Mouse (Mus musculus): ENCODE results near the gene Gm21818. TPM values are rescaled to one million over a fixed set of nuclear protein-coding genes. Genes with fewer than 3 reads are reported as not detected.
"Not testable (repeated sequence)": the region's sequence is repeated elsewhere in the genome, so short reads cannot be mapped to it uniquely, and the experiment has no call there.

Gm21818 gene
- not detected in 2 replicates for polyA plus RNA-seq (2014; fragmentation: Nextera tagmentation; extraction: Ambion mirVana)

- H3K36me3 ChIP-seq (ENCODE audit: control insufficient read depth, insufficient read depth, low read length); H3K27ac ChIP-seq (ENCODE audit: low read length); H3K9me3 ChIP-seq (ENCODE audit: control insufficient read depth, low read depth, low read length); H3K9ac ChIP-seq (replicated peaks; ENCODE audit: low read depth, low read length); ATAC-seq (ENCODE audit: insufficient number of reproducible peaks, insufficient read depth, low FRiP score, low read depth); H3K27me3 ChIP-seq (ENCODE audit: control insufficient read depth, insufficient read depth, low read length); H3K4me3 ChIP-seq (ENCODE audit: low read depth, low read length); H3K4me1 ChIP-seq (ENCODE audit: control insufficient read depth, insufficient read depth, low read length); H3K4me2 ChIP-seq (replicated peaks; ENCODE audit: low read depth, low read length): not testable (repeated sequence)
- 68% methylated on average over 4 of the region's 4 CpGs for WGBS
Observed at GRCm38 (mm10) chr13:120172133-120172532, at the start of gene Gm21818. Gene Gm21818 (plus strand): TSS chr13:120172433.

DNA sequence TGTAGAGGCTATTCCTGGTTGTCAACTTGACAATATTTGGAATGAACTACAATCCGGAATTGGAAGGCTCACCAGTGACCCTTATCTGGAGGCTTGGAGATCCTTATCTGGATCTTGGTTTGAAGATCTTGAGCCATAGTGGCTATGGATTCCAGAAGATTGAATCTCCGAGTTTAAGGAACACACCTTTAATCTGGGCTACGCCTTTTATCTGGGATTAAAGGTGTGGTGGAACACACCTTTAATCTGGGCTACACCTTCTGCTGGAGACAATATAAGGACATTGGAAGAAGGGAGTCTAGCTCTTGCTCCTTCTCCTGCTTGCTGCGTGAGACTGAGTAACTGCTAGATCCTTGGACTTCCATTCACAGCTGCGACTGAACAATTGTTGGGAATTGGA is 32.3 kb upstream of the Gm21818 start, which contains the start of gene Gm20767:
Gene Gm20767 (plus strand): TSS at position 301 of the 400 bp plus-strand sequence.
- not testable (repeated sequence) for H3K4me2 ChIP-seq (replicated peaks; ENCODE audit: low read depth, low read length); H3K4me1 ChIP-seq (ENCODE audit: control insufficient read depth, insufficient read depth, low read length); H3K36me3 ChIP-seq (ENCODE audit: control insufficient read depth, insufficient read depth, low read length); ATAC-seq (ENCODE audit: insufficient number of reproducible peaks, insufficient read depth, low FRiP score, low read depth); H3K9me3 ChIP-seq (ENCODE audit: control insufficient read depth, low read depth, low read length); H3K9ac ChIP-seq (replicated peaks; ENCODE audit: low read depth, low read length); H3K4me3 ChIP-seq (ENCODE audit: low read depth, low read length); H3K27ac ChIP-seq (ENCODE audit: low read length); H3K27me3 ChIP-seq (ENCODE audit: control insufficient read depth, insufficient read depth, low read length)
- WGBS: 83% methylated on average over 1 of the region's 5 CpGs

DNA sequence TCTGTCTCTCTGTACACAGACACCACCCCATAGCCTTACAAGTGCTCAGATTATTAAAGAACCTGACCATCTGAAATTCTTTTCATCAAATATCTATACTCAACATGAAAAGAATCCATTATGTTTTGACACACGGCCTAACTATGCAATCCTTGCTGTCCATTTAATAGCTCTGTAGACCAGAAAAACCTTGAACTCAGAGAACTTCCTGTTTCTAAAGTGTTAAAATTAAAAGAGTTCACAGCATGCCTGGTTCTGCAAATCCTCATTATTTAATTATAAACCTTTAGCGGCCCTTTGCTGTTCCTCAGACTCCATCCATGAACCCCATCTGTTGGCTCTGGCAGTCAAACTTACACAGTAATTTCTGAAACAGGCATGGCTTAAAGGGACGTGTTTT is 29.9 kb upstream of the Gm21818 start:
- H3K27ac ChIP-seq (ENCODE audit: low read length); ATAC-seq (ENCODE audit: insufficient number of reproducible peaks, insufficient read depth, low FRiP score, low read depth); H3K4me1 ChIP-seq (ENCODE audit: control insufficient read depth, insufficient read depth, low read length); H3K9me3 ChIP-seq (ENCODE audit: control insufficient read depth, low read depth, low read length); H3K4me2 ChIP-seq (replicated peaks; ENCODE audit: low read depth, low read length); H3K36me3 ChIP-seq (ENCODE audit: control insufficient read depth, insufficient read depth, low read length); H3K9ac ChIP-seq (replicated peaks; ENCODE audit: low read depth, low read length); H3K27me3 ChIP-seq (ENCODE audit: control insufficient read depth, insufficient read depth, low read length); H3K4me3 ChIP-seq (ENCODE audit: low read depth, low read length): not testable (repeated sequence)
- 67% methylated on average over 2 of the region's 3 CpGs for WGBS

GRCm38 (mm10) chr13:120149660-120150407 is 22.4 kb upstream of the Gm21818 start:
- H3K36me3 ChIP-seq (ENCODE audit: control insufficient read depth, insufficient read depth, low read length); H3K27ac ChIP-seq (ENCODE audit: low read length); H3K4me2 ChIP-seq (replicated peaks; ENCODE audit: low read depth, low read length); H3K4me1 ChIP-seq (ENCODE audit: control insufficient read depth, insufficient read depth, low read length); H3K9ac ChIP-seq (replicated peaks; ENCODE audit: low read depth, low read length); ATAC-seq (ENCODE audit: insufficient number of reproducible peaks, insufficient read depth, low FRiP score, low read depth); H3K4me3 ChIP-seq (ENCODE audit: low read depth, low read length); H3K27me3 ChIP-seq (ENCODE audit: control insufficient read depth, insufficient read depth, low read length); H3K9me3 ChIP-seq (ENCODE audit: control insufficient read depth, low read depth, low read length): not testable (repeated sequence)
- WGBS: 71% methylated on average over 3 of the region's 4 CpGs

DNA sequence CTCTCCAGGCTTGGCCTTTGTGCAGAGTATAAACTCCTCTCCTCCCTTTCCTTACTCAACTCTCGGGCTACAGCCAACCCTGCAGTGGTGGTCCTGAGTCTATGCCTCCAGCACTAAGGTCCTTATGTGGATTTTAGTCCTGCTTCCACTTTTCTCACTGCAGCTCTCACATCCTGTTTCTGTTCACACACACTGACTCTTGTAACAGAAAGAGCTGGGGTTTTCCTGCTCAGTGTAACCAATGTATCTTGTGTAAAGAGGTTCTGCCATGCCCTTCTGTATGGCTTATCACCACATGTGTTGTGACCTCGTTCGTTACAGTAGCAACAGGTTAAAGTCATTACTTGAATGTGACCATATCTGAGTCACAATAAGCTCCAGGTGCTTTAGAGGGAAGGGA is 21.6 kb upstream of the Gm21818 start:
- not testable (repeated sequence) for H3K4me2 ChIP-seq (replicated peaks; ENCODE audit: low read depth, low read length); H3K36me3 ChIP-seq (ENCODE audit: control insufficient read depth, insufficient read depth, low read length); H3K9me3 ChIP-seq (ENCODE audit: control insufficient read depth, low read depth, low read length); H3K4me3 ChIP-seq (ENCODE audit: low read depth, low read length); ATAC-seq (ENCODE audit: insufficient number of reproducible peaks, insufficient read depth, low FRiP score, low read depth); H3K27me3 ChIP-seq (ENCODE audit: control insufficient read depth, insufficient read depth, low read length); H3K4me1 ChIP-seq (ENCODE audit: control insufficient read depth, insufficient read depth, low read length); H3K27ac ChIP-seq (ENCODE audit: low read length); H3K9ac ChIP-seq (replicated peaks; ENCODE audit: low read depth, low read length)
- WGBS: 58% methylated on average over 3 of the region's 3 CpGs

GRCm38 (mm10) chr13:120168301-120168700 is 3.9 kb upstream of the Gm21818 start:
- H3K4me3 ChIP-seq (ENCODE audit: low read depth, low read length); H3K27me3 ChIP-seq (ENCODE audit: control insufficient read depth, insufficient read depth, low read length); H3K36me3 ChIP-seq (ENCODE audit: control insufficient read depth, insufficient read depth, low read length); H3K9me3 ChIP-seq (ENCODE audit: control insufficient read depth, low read depth, low read length); H3K4me2 ChIP-seq (replicated peaks; ENCODE audit: low read depth, low read length); H3K4me1 ChIP-seq (ENCODE audit: control insufficient read depth, insufficient read depth, low read length); H3K27ac ChIP-seq (ENCODE audit: low read length); ATAC-seq (ENCODE audit: insufficient number of reproducible peaks, insufficient read depth, low FRiP score, low read depth); H3K9ac ChIP-seq (replicated peaks; ENCODE audit: low read depth, low read length): not testable (repeated sequence)
- 55% methylated on average over 5 of the region's 5 CpGs for WGBS

GRCm38 (mm10) chr13:120196189-120196821 is 24.1 kb downstream of the Gm21818 start:
- not testable (repeated sequence) for H3K4me3 ChIP-seq (ENCODE audit: low read depth, low read length); H3K4me2 ChIP-seq (replicated peaks; ENCODE audit: low read depth, low read length); H3K4me1 ChIP-seq (ENCODE audit: control insufficient read depth, insufficient read depth, low read length); H3K27me3 ChIP-seq (ENCODE audit: control insufficient read depth, insufficient read depth, low read length); H3K9me3 ChIP-seq (ENCODE audit: control insufficient read depth, low read depth, low read length); H3K36me3 ChIP-seq (ENCODE audit: control insufficient read depth, insufficient read depth, low read length); ATAC-seq (ENCODE audit: insufficient number of reproducible peaks, insufficient read depth, low FRiP score, low read depth); H3K27ac ChIP-seq (ENCODE audit: low read length); H3K9ac ChIP-seq (replicated peaks; ENCODE audit: low read depth, low read length)
- WGBS: 83% methylated on average over 7 of the region's 8 CpGs

DNA sequence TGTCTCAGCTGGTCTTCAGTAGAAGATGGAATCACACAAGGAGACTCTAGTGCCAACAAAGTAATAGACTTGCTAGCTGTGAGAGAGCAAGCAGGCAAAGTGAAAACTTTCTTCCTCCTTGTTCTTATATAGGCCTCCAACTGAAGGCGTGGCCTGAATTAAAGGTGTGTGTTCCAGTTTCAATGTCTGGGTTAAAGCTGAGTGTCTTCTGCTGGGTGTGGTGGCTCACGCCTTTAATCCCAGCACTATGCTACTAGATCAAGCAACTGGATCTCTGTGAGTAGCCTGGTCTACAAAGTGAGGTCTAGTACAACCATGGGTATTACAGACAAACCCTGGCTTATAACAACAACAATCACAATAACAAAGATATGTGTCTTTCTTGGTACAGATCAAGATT is 43.6 kb downstream of the Gm21818 start, which contains the start of gene Gm21762:
Gene Gm21762 (minus strand): TSS at position 101 of the 400 bp plus-strand sequence.
- not testable (repeated sequence) for H3K4me3 ChIP-seq (ENCODE audit: low read depth, low read length); ATAC-seq (ENCODE audit: insufficient number of reproducible peaks, insufficient read depth, low FRiP score, low read depth); H3K27me3 ChIP-seq (ENCODE audit: control insufficient read depth, insufficient read depth, low read length); H3K27ac ChIP-seq (ENCODE audit: low read length); H3K9ac ChIP-seq (replicated peaks; ENCODE audit: low read depth, low read length); H3K9me3 ChIP-seq (ENCODE audit: control insufficient read depth, low read depth, low read length); H3K4me2 ChIP-seq (replicated peaks; ENCODE audit: low read depth, low read length); H3K4me1 ChIP-seq (ENCODE audit: control insufficient read depth, insufficient read depth, low read length); H3K36me3 ChIP-seq (ENCODE audit: control insufficient read depth, insufficient read depth, low read length)
- WGBS: no CpG with 5 or more reads among the region's 2 CpGs
